Mouse (Mus musculus) layer of hippocampus, adult 8-10 months (tissue): ENCODE data around the gene Fbll1. TPM values are rescaled to one million over a fixed set of nuclear protein-coding genes. Genes with fewer than 3 reads are reported as not detected.

Source experiments
- microRNA-seq, 2 experiments: library from miRNA; unstranded; fragments of <30 nt; microRNA quantifications; one replicate each; pipeline ENCODE4 v1.2.0; 2022
- total RNA-seq, 4 experiments: library from RNA; stranded (reverse); gene quantifications; 2 replicates each; pipeline ENCODE4 v1.2.4; 2022

Fbll1 gene
- total RNA-seq, 4 experiments from 2014 or later, result 37.1 to 42.2 (median 41.1) TPM

Small RNA genes within 50 kb of the gene (microRNA-seq; reads per million reads assigned to microRNA genes)
- 1.5 to 2.9 reads per million in 2 experiments for gene Mir103-1

Other genes starting within 250 kb of the Fbll1 start
- gene Pank3, start 29.4 kb downstream of the Fbll1 start, total RNA-seq, result 10 to 100 TPM; 37.2 to 39.6 (median 38.7) TPM
- 10 to 100 TPM; 44.6 to 56.6 (median 51.4) TPM for gene Rars, start 35.6 kb upstream of the Fbll1 start, total RNA-seq
- gene Wwc1, start 181.6 kb upstream of the Fbll1 start, total RNA-seq, result 10 to 100 TPM; 79.1 to 98.9 (median 90.3) TPM